Mouse (Mus musculus): Measurements from ENCODE around the gene Lce1f. TPM values are rescaled to one million over a fixed set of nuclear protein-coding genes. Genes with fewer than 3 reads are reported as not detected.
"Not testable (repeated sequence)": the region's sequence is repeated elsewhere in the genome, so short reads cannot be mapped to it uniquely, and the experiment has no call there.

The Lce1f gene
- not detected in 2 replicates for polyA plus RNA-seq (2015; fragmentation: Nextera tagmentation; extraction: Ambion mirVana)

DNA sequence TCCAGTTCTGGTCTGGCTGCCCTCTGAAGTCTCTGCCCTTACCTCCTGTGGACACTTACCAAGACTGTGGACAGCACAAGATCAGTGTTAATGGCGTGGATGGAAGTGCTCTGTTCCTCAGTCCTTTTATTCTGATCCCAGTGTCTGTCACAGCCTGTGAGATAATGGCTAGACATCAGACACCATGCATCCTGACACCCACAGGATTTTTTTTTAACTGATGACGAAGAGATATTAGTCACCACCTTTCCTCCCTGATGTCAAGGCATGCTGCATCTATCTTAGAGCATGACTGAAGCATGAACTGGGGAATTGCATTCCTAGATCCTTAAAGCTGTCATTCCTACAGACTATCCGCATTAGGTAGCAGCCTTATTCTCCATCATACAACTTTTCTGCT lies at the start of gene Lce1f:
Gene Lce1f, minus strand, starts transcription at position 101 of the 400 bp plus-strand sequence.
- 49% methylated on average over 3 of the region's 3 CpGs for WGBS (ENCODE audit: insufficient replicate concordance)
- Histone ChIP-seq H3K4me2 (no peak within 1 kb of the TSS), H3K9ac (no peak within 1 kb of the TSS), H3K4me1 (replicated peaks) (no peaks in the 10 kb centered on the region), H3K9me3 (replicated peaks) (no peaks in the 10 kb centered on the region), H3K27me3 (no peaks in the 10 kb centered on the region), H3K4me3 (replicated peaks) (no peak within 1 kb of the TSS), H3K27ac (no peak within 1 kb of the TSS), H3K36me3 (no peaks in the 10 kb centered on the region)
- ATAC-seq (ENCODE audit: low read depth) (no peak), DNase-seq (no peak)

DNA sequence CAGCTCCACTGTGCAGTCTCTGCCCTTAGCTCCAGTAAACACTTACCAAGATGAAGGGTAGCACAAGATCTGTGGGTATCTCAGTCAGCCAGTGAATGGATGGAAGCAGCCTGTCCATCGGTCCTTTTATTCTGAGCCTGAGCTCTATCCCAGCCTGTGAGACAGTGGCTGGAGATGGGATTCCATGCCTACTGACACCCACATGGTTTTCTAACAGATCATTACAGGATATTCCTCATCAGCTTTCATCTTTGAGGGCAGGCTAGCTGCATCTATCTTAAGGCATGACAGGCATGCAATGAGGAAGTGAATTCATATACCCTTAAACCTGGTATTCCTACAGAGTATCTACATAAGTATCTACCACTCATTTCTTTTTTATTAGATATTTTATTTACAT lies 44.8 kb upstream of the Lce1f start, which contains the start of gene Lce1h:
Gene Lce1h, minus strand, starts transcription at position 101 of the 400 bp plus-strand sequence.
- 79% methylated on average over 1 of the region's 1 CpGs for WGBS (ENCODE audit: insufficient replicate concordance)

DNA sequence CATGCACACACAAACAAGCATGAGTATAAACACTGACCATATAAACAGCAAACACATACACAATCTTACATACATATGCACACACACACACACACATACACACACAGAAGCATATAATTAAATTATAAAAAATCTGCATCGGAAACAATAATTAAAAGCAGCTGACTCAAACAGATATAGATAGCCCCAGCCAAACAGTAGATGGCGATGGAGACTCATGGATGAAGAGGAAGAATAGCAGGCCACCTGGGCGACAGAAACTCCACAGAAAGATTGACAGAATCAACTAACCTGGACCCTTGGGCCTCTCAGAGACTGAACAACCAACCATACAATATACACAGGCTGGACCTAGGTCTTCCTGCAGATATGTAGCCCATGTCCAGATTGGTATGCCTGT lies 33.0 kb upstream of the Lce1f start:
- Histone ChIP-seq H3K9ac (no peak overlapping the region), H3K27ac (no peak overlapping the region), H3K4me1 (replicated peaks) (no peaks in the 10 kb centered on the region), H3K27me3 (no peaks in the 10 kb centered on the region), H3K4me3 (replicated peaks) (no peak overlapping the region), H3K9me3 (replicated peaks) (no peaks in the 10 kb centered on the region), H3K36me3 (no peaks in the 10 kb centered on the region), H3K4me2 (no peak overlapping the region)
- DNase-seq (no peak), ATAC-seq (ENCODE audit: low read depth) (no peak)
- 36% methylated on average over 3 of the region's 3 CpGs for WGBS (ENCODE audit: insufficient replicate concordance)

More for the DNA sequence above, 44.8 kb upstream of the Lce1f start, which contains the start of gene Lce1h:
- ATAC-seq (ENCODE audit: low read depth) (no peak), DNase-seq (no peak)
- no peaks in the 10 kb centered on the region for H3K36me3 ChIP-seq
- no peak within 1 kb of the TSS for H3K4me3 ChIP-seq (replicated peaks)
- no peak within 1 kb of the TSS for H3K9ac ChIP-seq
- no peak within 1 kb of the TSS for H3K27ac ChIP-seq
- no peaks in the 10 kb centered on the region for H3K4me1 ChIP-seq (replicated peaks)
- H3K27me3 ChIP-seq = no peaks in the 10 kb centered on the region
- no peak within 1 kb of the TSS for H3K4me2 ChIP-seq
- H3K9me3 ChIP-seq (replicated peaks) = no peaks in the 10 kb centered on the region

DNA sequence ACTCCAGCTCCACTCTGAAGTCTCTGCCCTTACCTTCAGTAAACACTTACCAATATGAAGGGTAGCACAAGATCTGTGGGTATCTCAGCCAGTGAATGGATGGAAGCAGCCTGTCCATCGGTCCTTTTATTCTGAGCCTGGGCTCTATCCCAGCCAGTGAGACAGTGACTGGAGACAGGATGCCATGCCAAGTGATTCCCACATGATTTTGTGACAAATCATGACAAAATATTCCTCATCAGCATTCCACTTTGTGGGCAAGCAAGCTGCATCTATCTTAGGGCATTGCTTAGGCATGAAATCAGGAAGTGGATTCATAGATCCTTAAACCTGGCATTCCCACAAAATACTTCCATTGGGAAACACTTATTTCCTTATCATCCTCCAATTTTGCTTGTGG lies 32.1 kb upstream of the Lce1f start, which contains the start of gene Lce1g:
Gene Lce1g, minus strand, starts transcription at position 101 of the 400 bp plus-strand sequence.
- ATAC-seq (ENCODE audit: low read depth) (no peak), DNase-seq (no peak)
- Histone ChIP-seq H3K9ac (no peak within 1 kb of the TSS), H3K27me3 (no peaks in the 10 kb centered on the region), H3K27ac (no peak within 1 kb of the TSS), H3K36me3 (no peaks in the 10 kb centered on the region), H3K4me2 (no peak within 1 kb of the TSS), H3K4me1 (replicated peaks) (no peaks in the 10 kb centered on the region), H3K9me3 (replicated peaks) (no peaks in the 10 kb centered on the region), H3K4me3 (replicated peaks) (no peak within 1 kb of the TSS)
- 52% methylated on average over 1 of the region's 1 CpGs for WGBS (ENCODE audit: insufficient replicate concordance)

DNA sequence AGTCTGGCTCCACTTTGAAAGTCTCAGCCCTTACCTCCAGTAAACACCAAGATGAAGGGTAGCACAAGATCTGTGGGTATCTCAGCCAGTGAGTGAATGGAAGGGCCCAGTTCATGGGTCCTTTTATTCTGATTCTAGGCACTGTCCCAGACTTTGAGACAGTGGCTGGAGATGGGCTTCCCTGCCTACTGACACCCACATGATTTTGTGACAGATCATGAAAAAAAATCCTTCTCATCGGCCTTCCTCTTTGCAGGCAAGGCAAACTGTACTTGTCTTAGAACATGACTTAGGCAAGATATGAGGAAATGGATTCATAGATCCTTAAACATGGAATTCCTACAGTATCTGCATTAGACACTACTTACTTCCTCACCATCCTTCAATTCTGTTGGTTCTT lies 18.8 kb upstream of the Lce1f start, which contains the start of gene Gm38119:
Gene Gm38119, minus strand, starts transcription at position 101 of the 400 bp plus-strand sequence.
- no peak within 1 kb of the TSS for H3K4me3 ChIP-seq (replicated peaks)
- 39% methylated on average over 1 of the region's 1 CpGs for WGBS (ENCODE audit: insufficient replicate concordance)
- H3K9ac ChIP-seq = no peak within 1 kb of the TSS
- no peaks in the 10 kb centered on the region for H3K36me3 ChIP-seq
- no peaks in the 10 kb centered on the region for H3K27me3 ChIP-seq
- no peak within 1 kb of the TSS for H3K27ac ChIP-seq
- no peaks in the 10 kb centered on the region for H3K9me3 ChIP-seq (replicated peaks)
- no peak within 1 kb of the TSS for H3K4me2 ChIP-seq
- DNase-seq (no peak), ATAC-seq (ENCODE audit: low read depth) (no peak)
- no peaks in the 10 kb centered on the region for H3K4me1 ChIP-seq (replicated peaks)

DNA sequence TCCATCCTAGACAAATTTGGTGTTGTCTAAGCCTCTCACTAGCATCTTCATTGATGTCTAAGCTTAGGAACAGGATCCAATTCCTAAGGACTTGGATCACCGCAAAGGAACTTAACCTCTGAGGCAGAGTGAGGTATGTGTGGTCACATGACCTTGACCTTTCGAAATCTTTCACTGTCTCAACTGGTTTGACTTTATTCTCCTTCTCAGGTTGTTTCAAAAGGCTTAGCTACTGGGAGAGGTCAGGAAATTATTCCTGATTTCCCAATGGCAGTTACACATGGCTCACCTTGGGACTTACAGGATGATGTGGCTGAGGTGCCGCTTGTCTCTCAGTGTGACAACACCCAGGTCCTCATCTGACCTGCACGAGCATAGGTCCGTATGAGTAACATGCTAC lies 2.5 kb upstream of the Lce1f start:
- no peak overlapping the region for H3K4me3 ChIP-seq (replicated peaks)
- H3K4me2 ChIP-seq = no peak overlapping the region
- WGBS (ENCODE audit: insufficient replicate concordance) = 70% methylated on average over 5 of the region's 5 CpGs
- H3K4me1 ChIP-seq (replicated peaks) = no peaks in the 10 kb centered on the region
- no peaks in the 10 kb centered on the region for H3K36me3 ChIP-seq
- H3K9ac ChIP-seq = no peak overlapping the region
- ATAC-seq (ENCODE audit: low read depth) = no peak
- no peaks in the 10 kb centered on the region for H3K27me3 ChIP-seq
- no peak for DNase-seq
- no peaks in the 10 kb centered on the region for H3K9me3 ChIP-seq (replicated peaks)
- no peak overlapping the region for H3K27ac ChIP-seq

DNA sequence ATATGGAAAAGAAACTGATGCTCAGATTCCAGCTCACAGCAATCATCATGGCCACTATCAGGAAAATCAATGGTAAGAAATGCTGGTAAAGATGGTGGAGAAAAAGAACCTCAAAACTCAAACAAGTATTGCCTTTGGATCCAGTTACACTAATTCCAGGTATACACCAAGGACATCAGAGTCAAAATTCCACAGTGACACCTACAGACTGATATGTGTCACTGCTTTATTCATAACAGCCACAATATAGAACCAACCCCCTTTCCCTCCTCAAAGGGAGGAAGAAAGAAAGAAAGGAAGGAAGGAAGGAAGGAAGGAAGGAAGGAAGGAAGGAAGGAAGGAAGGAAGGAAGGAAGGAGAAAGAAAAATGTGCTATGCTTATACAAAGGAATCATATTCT lies 5.0 kb downstream of the Lce1f start:
- ATAC-seq (ENCODE audit: low read depth) (no peak), DNase-seq (no peak)
- H3K36me3 ChIP-seq = no peaks in the 10 kb centered on the region
- H3K4me3 ChIP-seq (replicated peaks) = no peak overlapping the region
- no peaks in the 10 kb centered on the region for H3K9me3 ChIP-seq (replicated peaks)
- no peaks in the 10 kb centered on the region for H3K4me1 ChIP-seq (replicated peaks)
- H3K27me3 ChIP-seq = no peaks in the 10 kb centered on the region
- H3K27ac ChIP-seq = no peak overlapping the region
- H3K9ac ChIP-seq = no peak overlapping the region
- no peak overlapping the region for H3K4me2 ChIP-seq

DNA sequence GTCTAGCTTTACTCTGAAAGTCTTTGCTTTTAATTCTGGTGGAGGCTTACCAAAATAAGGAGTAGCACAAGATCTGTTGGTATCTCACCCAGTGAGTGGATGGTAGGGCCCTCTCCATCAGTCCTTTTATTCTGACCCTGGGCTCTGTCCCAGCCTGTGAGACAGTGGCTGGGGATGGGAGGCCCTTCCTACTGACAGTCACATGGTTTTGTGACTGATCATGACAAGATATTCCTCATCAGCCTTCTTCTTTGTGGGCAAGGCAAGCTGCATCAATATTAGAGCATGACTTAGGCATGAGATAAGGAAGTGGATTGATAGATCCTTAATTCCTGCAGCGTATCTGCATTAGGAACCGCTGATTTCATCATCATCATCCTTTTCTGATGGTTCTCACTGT lies 11.2 kb downstream of the Lce1f start, which contains the start of gene Lce1e:
Gene Lce1e, minus strand, starts transcription at position 101 of the 400 bp plus-strand sequence.
- Histone ChIP-seq H3K4me3 (replicated peaks) (no peak within 1 kb of the TSS), H3K27ac (no peak within 1 kb of the TSS), H3K9me3 (replicated peaks) (no peaks in the 10 kb centered on the region), H3K4me2 (no peak within 1 kb of the TSS), H3K27me3 (no peaks in the 10 kb centered on the region), H3K9ac (no peak within 1 kb of the TSS), H3K4me1 (replicated peaks) (no peaks in the 10 kb centered on the region), H3K36me3 (no peaks in the 10 kb centered on the region)
- ATAC-seq (ENCODE audit: low read depth) (no peak), DNase-seq (no peak)
- 54% methylated on average over 2 of the region's 2 CpGs for WGBS (ENCODE audit: insufficient replicate concordance)

DNA sequence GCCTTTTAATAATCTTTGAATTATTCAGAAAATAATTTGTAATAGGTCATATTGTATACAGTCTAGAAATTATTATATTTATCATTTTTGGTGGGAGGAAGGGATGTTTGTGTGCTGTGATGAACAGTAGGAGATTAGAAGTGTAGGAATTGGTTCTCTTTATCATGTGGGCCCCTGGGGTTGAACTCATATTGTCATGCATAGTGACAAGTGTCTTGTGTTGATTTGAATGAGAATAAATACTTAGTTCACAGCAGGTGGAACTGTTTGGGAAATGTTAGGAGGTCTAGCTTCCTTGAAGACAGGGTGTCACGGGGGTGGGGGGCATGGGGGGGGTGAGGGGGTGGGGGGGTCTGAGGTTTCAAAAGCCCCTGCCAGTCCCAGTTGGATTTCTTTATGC lies 25.5 kb downstream of the Lce1f start:
- Histone ChIP-seq H3K9ac (no peak overlapping the region), H3K9me3 (replicated peaks) (no peaks in the 10 kb centered on the region), H3K4me2 (no peak overlapping the region), H3K4me3 (replicated peaks) (no peak overlapping the region), H3K27me3 (no peaks in the 10 kb centered on the region), H3K27ac (no peak overlapping the region), H3K4me1 (replicated peaks) (no peaks in the 10 kb centered on the region), H3K36me3 (no peaks in the 10 kb centered on the region)
- 29% methylated on average over 1 of the region's 1 CpGs for WGBS (ENCODE audit: insufficient replicate concordance)
- DNase-seq = no peak
- no peak for ATAC-seq (ENCODE audit: low read depth)

DNA sequence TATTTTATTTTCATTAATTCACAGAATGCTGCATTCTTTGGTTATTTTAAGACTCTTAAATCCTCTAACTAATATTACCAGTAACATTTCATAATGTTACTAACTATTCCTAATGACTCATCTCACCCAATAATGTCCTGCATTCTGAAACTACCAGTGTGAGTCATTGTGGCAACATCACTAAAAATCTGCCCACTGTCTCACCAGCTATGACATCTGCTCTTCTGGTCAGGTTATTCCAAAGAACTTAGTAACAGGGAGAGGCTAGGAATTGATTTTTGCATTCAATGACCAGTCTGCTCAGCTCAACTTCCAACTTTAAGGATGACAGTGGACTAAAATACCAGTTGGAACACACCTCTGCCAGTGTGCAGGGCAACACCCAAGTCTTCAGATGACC lies 28.5 kb downstream of the Lce1f start:
- ATAC-seq (ENCODE audit: low read depth) (no peak), DNase-seq (no peak)
- H3K9ac ChIP-seq = no peak overlapping the region
- no peaks in the 10 kb centered on the region for H3K27me3 ChIP-seq
- H3K4me2 ChIP-seq = no peak overlapping the region
- no peaks in the 10 kb centered on the region for H3K4me1 ChIP-seq (replicated peaks)
- H3K36me3 ChIP-seq = no peaks in the 10 kb centered on the region
- H3K4me3 ChIP-seq (replicated peaks) = no peak overlapping the region
- H3K9me3 ChIP-seq (replicated peaks) = no peaks in the 10 kb centered on the region
- no peak overlapping the region for H3K27ac ChIP-seq

DNA sequence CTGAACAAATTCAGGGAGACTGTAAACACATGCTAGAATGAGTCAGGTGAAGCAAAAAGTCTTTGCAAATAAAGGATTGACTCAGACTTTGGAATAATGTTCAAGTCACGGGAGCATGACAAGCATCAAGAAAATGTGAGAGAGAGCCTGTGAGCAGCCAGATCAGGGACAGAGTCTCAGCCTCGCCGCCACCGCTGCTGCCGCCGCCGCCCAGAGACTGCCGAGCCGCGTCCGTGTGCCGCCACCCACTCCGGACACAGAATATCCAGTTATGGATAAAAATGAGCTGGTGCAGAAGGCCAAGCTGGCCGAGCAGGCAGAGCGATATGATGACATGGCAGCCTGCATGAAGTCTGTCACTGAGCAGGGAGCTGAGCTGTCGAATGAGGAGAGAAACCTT lies 31.0 kb downstream of the Lce1f start:
- not testable (repeated sequence) for H3K27ac ChIP-seq; H3K36me3 ChIP-seq; H3K9me3 ChIP-seq (replicated peaks); ATAC-seq (ENCODE audit: low read depth); H3K27me3 ChIP-seq; H3K9ac ChIP-seq; H3K4me2 ChIP-seq; H3K4me1 ChIP-seq (replicated peaks); H3K4me3 ChIP-seq (replicated peaks)
- DNase-seq = peak; percentile 34
- WGBS (ENCODE audit: insufficient replicate concordance) = 64% methylated on average over 16 of the region's 16 CpGs

DNA sequence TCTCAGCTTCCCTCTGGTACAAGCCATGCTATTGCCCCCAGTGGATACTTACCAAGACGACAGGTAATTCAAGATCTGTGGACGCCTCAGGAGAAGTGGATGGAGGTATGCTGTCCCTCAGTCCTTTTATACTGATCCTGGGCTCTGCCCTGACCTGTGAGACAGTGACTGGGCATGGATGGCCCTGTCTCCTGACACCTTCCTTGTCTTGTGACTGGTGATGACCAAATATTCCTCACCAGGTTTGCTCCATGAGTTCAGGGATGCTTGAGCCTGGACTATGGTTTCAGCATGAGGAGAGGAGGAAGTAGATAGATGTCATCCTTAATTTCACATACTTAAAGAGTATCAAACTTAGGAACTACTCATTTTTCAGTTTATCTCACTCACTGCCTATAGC lies 33.0 kb downstream of the Lce1f start, which contains the start of gene Lce1d:
Gene Lce1d, minus strand, starts transcription at position 101 of the 400 bp plus-strand sequence.
- Histone ChIP-seq H3K36me3 (no peaks in the 10 kb centered on the region), H3K4me3 (replicated peaks) (no peak within 1 kb of the TSS), H3K4me1 (replicated peaks) (no peaks in the 10 kb centered on the region), H3K4me2 (no peak within 1 kb of the TSS), H3K9me3 (replicated peaks) (no peaks in the 10 kb centered on the region), H3K27me3 (no peaks in the 10 kb centered on the region), H3K9ac (no peak within 1 kb of the TSS), H3K27ac (no peak within 1 kb of the TSS)
- DNase-seq (no peak), ATAC-seq (ENCODE audit: low read depth) (no peak)
- WGBS (ENCODE audit: insufficient replicate concordance) = 32% methylated on average over 2 of the region's 2 CpGs
